Mouse (Mus musculus): ENCODE measurements around the gene Gclc.
"Not testable (repeated sequence)": the region's sequence is repeated elsewhere in the genome, so short reads cannot be mapped to it uniquely, and the experiment has no call there.

Gclc gene

DNA sequence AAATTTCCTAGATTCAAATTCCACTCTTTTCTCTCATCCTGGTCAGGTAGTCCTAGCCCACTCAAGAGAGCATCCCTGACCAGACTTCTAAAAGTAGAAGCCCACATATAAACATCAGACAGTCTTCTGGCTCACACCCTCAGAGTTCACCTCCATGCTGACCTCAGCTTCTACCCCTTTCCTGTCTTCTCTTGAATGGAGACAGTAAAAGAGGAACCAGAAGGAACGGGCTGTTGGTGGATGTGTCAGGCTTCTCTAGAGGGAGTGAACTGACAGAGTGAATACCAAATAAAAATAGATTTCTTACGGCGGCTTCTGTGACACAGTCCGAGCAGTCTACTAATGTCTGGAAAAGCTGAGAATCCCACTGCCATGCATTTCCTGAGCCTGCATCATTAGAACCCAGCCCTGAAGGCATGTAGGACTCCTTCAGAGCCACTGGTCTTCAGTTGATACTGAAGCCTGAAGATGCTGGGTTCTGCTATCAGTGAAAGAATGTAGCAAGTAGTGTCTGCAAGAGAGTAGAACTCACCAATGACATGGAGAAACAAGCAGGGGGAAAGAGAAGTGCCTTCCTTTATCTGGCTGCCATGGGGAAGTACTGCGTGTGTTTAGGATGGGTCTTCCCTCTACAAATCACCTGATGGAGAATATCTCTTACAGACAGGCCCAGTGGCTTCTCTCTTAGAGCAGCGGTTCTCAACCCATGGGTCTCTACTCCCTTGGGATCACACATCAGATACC, 16.9 kb upstream of the Gclc start:
- in situ Hi-C loops (cut with MboI; ENCODE audit: low pct_unique_long_range_greater_than_20kb in 1 of 2, low sequenced_read_pairs in 2 of 2, unreplicated experiment in 1 of 2), result no loop called here

DNA sequence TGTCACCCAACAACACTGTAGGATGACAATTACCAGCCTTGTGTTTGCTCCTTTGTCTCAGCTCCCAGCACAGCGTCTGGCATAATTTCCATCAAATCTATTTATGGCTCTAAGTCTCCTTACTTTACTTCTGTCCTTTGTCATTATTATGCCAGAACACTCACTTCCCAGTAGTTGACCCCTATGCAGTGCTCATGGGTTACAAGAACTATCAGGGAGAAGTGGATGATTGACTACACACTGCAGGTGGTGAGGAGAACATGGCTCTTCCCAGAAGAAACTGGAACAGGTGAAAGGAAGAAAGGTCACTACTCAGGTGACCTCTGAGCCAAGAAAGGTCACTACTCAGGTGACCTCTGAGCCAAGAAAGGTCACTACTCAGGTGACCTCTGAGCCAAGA, 12.9 kb upstream of the Gclc start:
- in situ Hi-C loops (cut with MboI; ENCODE audit: low pct_unique_long_range_greater_than_20kb in 1 of 2, low sequenced_read_pairs in 2 of 2, unreplicated experiment in 1 of 2), result no loop called here

DNA sequence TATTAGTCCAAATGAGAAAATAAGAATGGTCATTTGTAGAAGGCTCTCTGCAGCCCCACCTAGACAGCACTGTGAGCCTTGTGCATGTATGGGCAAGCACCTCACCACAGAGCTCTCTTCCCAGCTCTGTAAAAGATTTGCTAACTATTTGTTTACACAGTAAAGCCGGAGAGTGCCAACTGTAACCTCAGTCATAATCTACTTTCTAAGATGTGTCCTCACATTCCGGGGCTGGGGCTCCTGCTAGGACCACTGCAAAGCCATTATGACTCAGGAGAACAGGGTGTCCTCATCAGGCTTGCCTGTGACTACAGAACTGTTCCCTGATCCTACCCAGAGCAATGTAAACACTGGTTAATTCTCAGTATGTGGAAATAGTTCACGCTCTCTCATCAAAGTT, 9.5 kb upstream of the Gclc start:
- in situ Hi-C loops (cut with MboI; ENCODE audit: low pct_unique_long_range_greater_than_20kb in 1 of 2, low sequenced_read_pairs in 2 of 2, unreplicated experiment in 1 of 2), result no loop called here

DNA sequence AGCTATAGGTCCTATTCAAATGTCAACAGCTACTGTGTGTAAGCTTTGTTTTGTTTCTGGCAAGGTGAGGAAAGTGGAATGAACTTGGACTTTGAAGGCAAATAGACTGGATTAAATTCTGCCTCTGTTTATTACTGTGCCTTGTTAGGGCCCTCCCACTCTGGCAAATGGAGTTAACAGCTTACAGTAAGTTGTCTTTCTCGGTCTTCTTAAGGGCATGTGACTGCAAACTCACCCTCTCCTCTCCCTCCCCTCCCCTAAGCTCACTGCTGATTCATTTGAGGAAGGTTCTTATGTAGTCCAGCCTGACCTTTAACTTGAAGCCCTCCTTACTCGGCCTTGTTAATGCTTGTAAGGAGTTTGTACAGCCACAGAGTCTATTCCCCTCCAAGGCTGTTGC, 8.0 kb upstream of the Gclc start:
- in situ Hi-C loops (cut with MboI; ENCODE audit: low pct_unique_long_range_greater_than_20kb in 1 of 2, low sequenced_read_pairs in 2 of 2, unreplicated experiment in 1 of 2), result no loop called here

DNA sequence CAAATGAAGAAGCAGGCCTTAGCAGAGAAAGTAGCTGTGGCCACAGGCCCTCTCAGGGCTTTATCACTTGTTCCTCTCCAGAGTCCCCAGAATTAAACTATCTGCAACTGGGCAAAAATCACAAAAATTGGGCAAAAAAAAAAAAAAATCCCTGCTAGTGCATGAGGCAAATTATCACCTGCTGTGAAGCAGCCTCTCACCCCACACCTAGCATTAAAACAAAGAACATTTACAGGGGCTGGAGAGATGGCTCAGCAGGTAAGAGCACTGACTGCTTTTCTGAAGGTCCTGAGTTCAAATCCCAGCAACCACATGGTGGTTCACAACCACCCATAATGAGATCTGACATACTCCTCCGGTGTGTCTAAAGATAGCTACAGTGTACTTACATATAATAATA, 6.0 kb upstream of the Gclc start:
- in situ Hi-C loops (cut with MboI; ENCODE audit: low pct_unique_long_range_greater_than_20kb in 1 of 2, low sequenced_read_pairs in 2 of 2, unreplicated experiment in 1 of 2), result not testable (repeated sequence)

DNA sequence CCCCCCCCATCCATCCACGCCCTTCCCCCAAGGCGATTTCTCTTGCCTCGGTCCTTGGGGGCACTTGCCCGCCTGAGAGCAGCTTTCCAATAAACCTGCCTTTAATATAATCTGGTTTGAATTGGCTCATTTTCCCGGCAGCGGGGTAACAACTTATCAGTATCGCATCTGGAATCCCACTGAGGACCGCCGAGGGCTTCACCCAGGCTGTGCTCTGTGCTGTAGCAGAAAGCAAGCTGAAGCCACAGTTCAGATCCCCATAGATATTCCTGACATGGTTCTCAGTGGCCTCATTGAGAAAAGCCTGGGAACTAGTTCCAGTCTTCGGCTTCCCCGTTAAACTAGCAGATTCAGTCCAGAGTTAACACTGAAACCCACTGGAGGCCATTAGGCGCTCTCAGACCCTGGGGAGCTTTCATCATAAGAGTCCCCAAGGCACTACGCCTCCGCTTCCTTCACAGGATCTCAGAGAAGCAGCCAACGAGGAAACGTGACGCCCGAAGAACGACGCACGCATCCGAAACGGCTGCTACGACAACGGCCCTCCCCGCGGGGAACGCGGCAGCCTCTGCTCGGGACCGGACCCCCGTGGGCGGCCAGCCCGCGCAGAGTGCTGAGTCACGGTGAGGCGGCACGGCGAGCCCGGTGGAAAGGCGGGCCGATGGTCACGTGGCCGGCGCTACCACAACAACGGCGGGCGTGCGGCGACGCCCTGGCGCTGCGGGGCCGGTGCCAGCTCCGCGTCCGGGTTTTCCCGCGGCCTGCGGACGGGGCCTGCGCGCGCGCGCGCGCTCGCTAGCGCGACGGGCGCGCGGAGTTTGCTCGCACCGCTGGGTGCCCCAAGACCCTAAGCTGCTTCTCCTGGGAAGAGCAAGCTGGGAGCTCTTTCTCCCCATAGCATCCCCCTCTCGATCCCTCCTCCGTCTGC, 3.9 kb upstream of the Gclc start:
- in situ Hi-C loops (cut with MboI; ENCODE audit: low pct_unique_long_range_greater_than_20kb in 1 of 2, low sequenced_read_pairs in 2 of 2, unreplicated experiment in 1 of 2), result no loop called here

DNA sequence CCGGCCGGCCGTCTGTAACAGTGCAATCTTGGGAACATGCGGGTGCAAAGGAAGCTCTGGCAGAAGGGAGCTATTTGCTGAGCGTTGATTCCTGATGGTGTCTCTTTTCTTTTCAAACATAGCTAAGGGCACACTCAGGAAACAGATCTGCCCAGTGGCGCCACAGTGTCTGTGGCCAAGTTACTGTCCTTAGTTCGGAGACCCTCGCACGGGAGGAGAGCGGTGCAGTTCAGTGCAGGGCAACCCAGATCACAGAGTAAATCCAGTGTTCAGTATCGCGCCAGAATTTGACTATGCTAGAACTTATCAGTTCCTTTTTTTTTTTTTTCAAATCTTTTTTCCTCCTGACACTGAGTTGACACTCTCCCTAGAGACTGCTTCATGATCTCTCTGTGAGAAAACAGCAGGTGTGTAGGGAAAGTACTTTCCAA, 3.2 kb upstream of the Gclc start:
- in situ Hi-C loops (cut with MboI; ENCODE audit: low pct_unique_long_range_greater_than_20kb in 1 of 2, low sequenced_read_pairs in 2 of 2, unreplicated experiment in 1 of 2), result no loop called here

DNA sequence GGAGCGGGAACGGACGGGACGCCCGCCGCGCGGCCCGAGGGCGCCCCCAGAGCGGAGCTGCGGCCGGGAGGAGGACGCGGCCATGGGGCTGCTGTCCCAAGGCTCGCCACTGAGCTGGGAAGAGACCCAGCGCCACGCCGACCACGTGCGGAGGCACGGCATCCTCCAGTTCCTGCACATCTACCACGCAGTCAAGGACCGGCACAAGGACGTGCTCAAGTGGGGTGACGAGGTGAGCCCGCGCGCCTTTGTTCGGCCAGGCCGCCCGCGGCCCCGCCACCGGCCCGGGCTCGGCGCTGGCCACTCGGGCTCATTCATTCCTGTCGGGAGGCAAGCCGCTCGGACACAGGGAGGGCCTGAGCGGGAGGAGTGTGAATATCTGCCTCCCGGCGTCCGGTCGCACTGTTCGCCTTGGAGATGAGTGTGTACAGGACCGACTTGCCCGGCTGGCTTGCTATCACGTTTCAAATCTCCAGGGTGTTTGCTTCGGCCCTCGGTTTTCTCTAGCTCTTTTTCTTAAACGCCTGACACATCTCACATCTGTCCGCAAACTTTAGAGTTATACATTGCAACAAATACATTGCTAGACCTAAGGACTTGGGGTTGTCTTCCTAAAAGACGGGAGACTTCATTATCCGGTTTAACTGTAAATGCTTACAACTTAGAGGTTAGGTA, 530 bp downstream of the Gclc start:
- in situ Hi-C loops (cut with MboI; ENCODE audit: low pct_unique_long_range_greater_than_20kb in 1 of 2, low sequenced_read_pairs in 2 of 2, unreplicated experiment in 1 of 2), result no loop called here

DNA sequence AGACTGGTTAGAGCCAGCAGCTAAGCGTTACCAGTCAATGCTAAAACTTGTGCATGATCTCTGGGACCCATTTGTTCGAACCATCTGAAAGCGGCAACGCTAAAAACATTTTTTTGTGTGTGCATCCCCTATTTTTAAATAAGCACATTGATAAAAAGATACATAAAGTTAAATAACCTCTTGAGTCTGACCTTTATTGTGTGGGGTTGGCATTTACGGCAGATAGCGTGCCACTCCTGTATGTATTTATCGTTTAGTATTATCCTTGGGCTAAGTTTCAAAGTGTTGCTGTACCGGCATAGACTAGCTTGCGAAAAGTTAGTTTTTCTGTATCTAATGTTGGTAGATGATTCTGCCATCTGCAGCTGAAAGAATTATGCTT, 1.1 kb downstream of the Gclc start:
- in situ Hi-C loops (cut with MboI; ENCODE audit: low pct_unique_long_range_greater_than_20kb in 1 of 2, low sequenced_read_pairs in 2 of 2, unreplicated experiment in 1 of 2), result no loop called here

DNA sequence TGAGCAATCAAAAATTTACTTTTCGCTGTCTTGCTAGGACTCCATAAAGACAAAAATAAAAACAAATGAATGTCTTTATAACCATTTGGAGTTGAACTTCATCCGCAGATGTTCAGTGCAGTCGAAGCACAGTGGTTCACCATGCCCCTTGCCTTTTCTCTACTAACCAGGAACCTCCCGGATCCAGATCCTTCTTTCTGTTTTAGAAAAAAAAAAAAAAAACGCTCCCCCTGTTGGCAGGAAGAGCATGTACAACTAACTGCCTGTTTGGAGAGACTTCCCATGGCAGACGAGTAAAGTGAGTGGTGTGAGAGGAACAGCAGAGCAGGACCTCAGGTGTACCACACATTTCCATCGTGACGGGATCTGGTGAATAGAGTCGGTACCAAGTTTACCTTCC, 1.7 kb downstream of the Gclc start:
- in situ Hi-C loops (cut with MboI; ENCODE audit: low pct_unique_long_range_greater_than_20kb in 1 of 2, low sequenced_read_pairs in 2 of 2, unreplicated experiment in 1 of 2), result no loop called here

DNA sequence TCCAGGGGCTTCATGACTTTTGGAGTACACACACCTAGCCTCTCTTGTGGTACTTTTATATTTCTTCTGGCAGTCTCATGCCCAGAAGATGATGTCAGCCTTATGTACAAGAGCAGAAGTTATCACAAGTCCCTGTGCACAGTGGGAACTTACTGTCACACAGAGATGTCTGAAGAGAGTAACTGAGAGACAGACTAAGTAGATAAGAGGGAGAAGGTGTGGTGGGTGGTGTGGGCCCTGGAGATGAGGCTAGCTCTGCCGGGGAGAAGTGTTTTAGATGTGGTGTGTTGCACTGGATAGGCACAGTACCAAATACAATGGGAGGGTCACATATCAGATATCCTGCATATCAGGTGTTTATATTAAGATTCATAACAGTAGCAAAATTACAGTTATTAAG, 3.0 kb downstream of the Gclc start:
- in situ Hi-C loops (cut with MboI; ENCODE audit: low pct_unique_long_range_greater_than_20kb in 1 of 2, low sequenced_read_pairs in 2 of 2, unreplicated experiment in 1 of 2), result no loop called here

DNA sequence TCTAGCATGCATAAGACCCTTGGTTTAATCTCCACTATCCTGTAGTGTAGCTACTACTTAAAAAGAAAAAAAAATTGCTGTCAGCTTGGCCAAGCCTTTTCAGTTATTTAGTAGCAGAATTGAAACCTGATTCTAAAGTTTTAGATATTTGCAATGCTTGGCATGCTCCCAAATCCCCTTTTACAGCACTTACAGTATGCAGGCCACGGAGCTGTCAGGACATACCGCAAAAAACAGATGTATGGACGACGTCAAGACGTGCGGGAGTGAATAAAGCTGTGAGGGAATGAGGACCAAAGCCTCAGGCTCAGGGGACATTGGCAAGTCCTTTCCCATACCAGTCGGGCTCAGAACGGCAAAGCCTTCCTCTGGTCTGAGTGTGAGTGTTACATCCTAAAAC, 4.1 kb downstream of the Gclc start:
- in situ Hi-C loops (cut with MboI; ENCODE audit: low pct_unique_long_range_greater_than_20kb in 1 of 2, low sequenced_read_pairs in 2 of 2, unreplicated experiment in 1 of 2), result no loop called here

DNA sequence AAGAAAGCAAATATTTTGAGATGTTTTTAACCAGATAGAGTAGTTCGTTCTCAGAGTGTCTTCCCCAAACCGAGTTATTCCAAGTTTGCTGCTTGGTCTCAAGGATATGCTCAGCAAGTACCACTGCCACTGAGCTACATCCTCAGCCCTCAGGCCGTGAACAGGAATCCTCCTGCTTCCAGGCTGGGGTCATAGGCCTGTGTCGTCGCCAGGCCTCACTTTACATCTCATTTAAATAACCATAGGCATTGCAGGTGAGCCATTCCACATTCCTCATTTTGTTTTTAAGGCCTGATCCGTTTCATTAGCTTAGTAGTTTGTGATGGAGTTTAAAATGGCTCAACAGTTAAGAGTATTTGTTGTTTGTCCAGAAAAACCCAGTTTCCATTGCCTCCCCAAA, 4.8 kb downstream of the Gclc start:
- in situ Hi-C loops (cut with MboI; ENCODE audit: low pct_unique_long_range_greater_than_20kb in 1 of 2, low sequenced_read_pairs in 2 of 2, unreplicated experiment in 1 of 2), result no loop called here

DNA sequence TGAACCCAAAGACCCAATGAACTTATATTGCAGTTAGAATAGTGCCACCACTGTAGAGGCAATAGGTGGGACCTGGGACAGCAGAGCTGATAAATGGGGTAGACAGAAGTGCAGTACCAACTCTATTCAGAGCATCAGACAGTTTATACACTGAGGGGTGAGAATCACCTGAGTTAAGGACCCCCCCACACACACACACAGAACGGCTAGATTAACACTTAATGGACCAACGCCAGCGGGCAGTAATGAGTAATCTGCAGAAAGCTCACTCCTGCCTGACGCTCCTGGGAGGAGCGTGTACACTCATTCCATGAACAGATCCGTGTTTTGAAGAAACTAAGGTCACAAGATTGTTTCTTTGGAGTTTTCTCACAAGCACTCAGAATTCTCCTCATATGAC, 5.4 kb downstream of the Gclc start:
- in situ Hi-C loops (cut with MboI; ENCODE audit: low pct_unique_long_range_greater_than_20kb in 1 of 2, low sequenced_read_pairs in 2 of 2, unreplicated experiment in 1 of 2), result no loop called here

DNA sequence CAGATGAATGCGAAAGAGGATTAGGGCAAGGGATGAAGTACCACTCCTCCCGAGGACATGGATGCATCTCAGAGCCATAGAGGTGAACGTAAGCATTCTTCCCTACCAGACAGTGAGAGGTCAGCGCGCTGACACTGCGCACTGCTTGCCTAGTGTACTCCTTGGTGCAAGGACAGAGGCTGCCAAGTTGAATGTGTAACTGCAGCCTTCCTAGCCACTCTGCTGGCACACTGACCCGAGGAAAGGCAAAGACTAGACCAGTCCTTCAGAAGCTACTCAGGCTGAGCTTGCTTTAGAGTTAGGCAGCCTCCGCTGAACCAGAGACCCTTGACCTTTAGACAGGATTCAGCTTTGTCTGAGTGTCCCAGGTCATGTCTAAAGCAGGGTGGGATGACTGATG, 11.9 kb downstream of the Gclc start:
- in situ Hi-C loops (cut with MboI; ENCODE audit: low pct_unique_long_range_greater_than_20kb in 1 of 2, low sequenced_read_pairs in 2 of 2, unreplicated experiment in 1 of 2), result no loop called here

DNA sequence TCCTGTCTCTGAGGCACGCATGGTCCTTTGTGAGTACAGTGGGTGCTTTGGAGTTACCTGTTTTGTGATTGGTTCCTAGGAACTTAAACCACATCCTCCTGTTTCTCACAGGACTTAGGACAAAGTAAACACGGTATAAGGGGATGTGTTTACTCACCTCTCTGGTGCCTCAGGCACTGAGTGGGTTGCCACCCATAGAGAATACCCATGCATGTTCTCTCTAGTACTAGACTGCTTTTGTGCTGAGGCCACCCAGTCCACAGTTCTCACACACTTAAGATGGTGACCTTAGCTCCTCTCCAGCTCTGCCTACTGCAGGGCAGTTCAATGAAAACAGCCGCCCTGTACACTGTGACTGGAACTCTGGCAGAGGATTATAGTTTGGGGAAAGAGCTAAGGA, 12.4 kb downstream of the Gclc start:
- in situ Hi-C loops (cut with MboI; ENCODE audit: low pct_unique_long_range_greater_than_20kb in 1 of 2, low sequenced_read_pairs in 2 of 2, unreplicated experiment in 1 of 2), result no loop called here

DNA sequence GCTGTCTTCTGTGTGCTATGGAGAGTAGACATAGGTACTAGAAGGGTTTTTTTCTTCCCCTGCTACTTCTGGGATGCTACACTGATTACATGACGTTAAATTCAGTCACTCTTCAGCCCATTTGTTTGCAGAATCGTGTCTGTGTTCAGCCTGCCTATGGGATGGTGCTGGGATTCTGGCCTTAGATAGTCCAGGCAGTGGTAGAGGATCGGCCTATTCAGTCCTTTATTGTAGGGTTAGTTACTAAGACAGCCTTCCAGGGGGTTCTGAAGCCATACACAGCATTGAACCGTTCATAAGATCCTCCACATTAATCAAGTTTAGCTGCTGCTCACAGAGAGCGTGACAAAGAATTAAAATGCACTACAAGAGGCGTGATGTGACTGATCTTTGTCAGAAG, 16.6 kb downstream of the Gclc start:
- in situ Hi-C loops (cut with MboI; ENCODE audit: low pct_unique_long_range_greater_than_20kb in 1 of 2, low sequenced_read_pairs in 2 of 2, unreplicated experiment in 1 of 2), result no loop called here

DNA sequence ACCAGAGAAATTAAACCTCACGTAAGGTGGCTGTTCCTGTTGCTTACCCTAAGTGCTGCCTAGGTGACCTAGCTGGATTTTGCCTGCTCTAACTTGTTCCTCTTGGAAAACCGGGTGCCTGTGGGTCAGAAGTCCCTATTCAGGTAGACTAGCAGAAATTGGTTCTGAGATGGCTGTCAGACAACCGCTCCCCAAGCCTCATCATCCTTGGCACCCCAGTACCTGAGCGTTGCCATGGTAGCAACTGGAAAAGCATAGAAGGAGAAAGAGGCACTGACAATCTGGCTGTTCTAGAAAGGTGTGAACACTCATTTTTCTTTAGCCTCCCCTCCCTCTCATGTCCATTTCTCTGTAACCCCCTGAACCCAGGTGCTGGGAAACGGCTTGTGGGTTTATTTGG, 17.0 kb downstream of the Gclc start:
- in situ Hi-C loops (cut with MboI; ENCODE audit: low pct_unique_long_range_greater_than_20kb in 1 of 2, low sequenced_read_pairs in 2 of 2, unreplicated experiment in 1 of 2), result no loop called here

DNA sequence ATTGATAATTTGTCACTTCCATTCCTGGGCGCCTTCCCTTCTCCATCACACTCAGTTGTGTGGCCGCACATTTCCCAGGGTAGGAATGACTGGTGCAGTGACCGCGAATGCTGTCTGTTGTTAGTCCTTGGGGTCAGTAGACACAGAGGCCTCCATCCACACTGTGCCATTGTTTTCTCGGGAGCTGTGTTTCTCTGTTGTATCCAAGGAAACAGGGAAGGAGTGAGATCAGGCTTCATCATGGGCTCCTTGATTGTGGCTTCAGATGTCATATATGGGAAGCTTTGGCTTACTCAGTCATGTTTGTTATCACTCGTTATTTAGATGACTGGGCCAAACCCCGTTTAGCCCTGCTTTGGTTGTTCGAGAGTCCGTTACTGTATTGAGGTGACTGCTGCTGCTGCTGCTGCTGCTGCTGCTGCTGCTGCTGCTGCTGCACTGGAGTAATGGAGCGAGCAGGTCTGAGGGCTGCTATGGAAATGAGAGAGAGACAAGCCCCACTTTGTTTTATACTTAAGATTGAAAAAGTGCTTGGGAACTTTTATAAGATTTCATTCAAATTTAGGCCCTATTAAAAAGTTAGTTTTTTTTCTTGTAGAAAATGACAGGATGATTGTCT, 17.5 kb downstream of the Gclc start:
- in situ Hi-C loops (cut with MboI; ENCODE audit: low pct_unique_long_range_greater_than_20kb in 1 of 2, low sequenced_read_pairs in 2 of 2, unreplicated experiment in 1 of 2), result no loop called here
